Mouse (Mus musculus) heart, adult 9 months (tissue): Measurements from ENCODE around the gene Gemin7.
"Not testable (repeated sequence)": the region's sequence is repeated elsewhere in the genome, so short reads cannot be mapped to it uniquely, and the experiment has no call there.

Source experiments
- DNase-seq, 2 experiments: peaks; one replicate each; pipeline ENCODE4 v3.0.0; 2022; ENCODE audit warnings: low spot score in 2 of 2

Gemin7 gene

DNA sequence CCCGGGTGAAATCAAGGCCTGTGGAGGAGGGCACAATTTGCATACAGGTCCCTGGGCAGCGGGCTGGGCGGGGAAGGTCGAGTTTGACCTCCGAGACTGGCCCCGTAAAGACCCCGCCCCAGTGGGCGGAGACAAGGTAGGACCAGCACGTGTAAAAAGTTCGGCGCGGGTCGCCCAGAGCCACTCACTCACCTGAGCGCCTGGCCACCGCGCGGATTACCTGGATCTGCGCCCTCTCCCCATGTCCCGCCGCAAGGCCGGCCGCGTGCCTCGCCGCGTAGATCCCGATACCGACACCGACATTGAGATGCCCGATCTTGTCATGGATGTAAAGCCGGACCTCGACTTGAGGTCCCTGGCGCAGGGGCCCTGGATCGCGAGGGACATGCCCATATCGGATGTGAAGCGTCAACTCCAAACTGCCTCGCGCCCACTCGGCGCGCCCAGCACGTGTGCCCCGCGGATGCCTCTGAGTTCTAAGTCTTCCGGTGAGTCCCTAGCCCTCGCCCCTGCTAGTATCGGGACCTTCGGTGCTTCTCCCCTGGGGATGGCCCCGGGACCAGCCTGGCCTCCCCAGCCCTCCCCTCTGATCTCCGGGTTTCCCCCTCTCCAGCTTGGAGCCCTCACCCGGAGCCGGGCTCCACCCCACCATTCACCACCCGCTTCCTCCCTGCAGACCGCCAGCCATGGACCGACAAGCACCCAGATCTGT is at the start of gene Gemin7, which contains the start of gene Zfp296:
TSS of gene Gemin7 (minus strand) at position 455 of the 712 bp plus-strand sequence.
TSS of gene Zfp296 (plus strand) at position 147 of the 712 bp plus-strand sequence.
- no peak for DNase-seq

GRCm38 (mm10) chr7:19623433-19623832 is 46.0 kb upstream of the Gemin7 start:
- DNase-seq, result no peak

- no peak for DNase-seq
Observed at GRCm38 (mm10) chr7:19622241-19622640, 44.8 kb upstream of the Gemin7 start.

DNA sequence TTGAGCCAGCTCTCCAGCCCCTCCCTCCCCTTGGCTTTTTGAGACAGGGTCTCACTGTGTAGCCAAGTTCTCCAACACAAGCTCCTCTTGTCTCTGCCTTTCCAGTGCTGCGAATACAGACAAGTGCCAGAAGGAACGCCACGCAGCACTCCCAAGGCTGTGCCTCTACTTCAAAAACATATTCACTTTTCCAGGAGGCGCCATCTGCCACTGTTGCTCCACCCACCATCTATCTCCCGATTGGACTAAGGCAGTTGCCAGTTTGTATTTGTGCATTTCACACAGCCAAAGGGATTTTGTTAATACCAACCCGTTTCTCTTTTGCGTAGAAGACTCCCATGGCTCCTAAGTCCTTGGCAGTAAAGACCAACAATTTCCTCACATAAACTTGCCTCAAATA is 43.4 kb upstream of the Gemin7 start:
- no peak for DNase-seq

GRCm38 (mm10) chr7:19619004-19619801 is 41.8 kb upstream of the Gemin7 start:
- peak; percentile 54 to 72 for DNase-seq

GRCm38 (mm10) chr7:19615036-19615577 is 37.7 kb upstream of the Gemin7 start:
- no peak for DNase-seq

DNA sequence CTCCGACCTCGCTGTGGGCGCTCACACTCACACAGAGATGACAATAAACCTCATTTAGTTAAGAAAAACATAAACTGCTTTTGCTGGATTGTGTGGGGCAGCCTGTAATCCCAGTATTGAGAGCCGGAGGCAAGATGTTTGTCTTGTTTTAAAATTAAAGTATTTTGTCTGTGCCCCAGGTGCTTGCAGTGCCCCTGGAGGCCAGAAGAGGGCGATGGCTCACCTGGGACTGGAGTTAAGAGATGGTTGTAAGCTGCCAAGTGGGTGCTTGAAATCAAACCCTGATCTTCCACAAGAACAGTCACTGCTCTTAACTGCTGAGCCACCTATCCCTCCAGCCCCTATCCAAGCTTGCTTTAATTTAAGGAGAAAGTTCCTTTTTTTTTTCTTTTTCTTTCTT is 33.6 kb upstream of the Gemin7 start:
- no peak for DNase-seq

DNA sequence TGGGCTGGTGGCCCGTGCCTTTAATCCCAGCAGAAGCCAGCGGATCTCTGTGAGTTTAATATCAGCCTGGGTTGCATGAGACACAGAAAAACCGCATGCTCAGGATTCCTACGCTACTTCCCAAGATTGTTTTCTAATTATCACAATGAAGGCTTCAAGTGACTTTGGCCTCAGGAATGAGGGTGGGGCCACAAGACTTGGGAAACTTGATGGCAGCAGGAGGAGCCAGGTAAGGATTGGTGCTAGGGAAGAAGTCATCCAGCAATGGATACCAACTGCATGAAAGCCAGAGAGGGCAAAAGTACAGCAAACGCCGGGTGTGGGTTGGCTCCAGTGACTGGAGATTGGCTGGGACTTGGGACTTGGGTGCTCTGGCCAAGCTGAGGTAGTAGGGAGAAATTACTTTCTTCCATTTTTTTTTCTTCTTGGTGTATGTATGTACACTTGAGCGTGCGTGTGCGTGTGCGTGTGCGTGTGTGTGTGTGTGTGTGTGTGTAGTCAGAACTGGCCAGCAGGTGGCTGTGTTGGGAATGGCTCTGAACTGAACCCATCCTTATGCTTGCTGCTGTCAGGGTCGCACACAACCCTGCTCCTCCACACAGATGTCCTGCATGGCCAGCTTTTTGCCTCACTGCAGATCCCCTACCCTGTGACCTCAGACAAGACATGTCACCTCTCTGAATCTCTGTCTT is 32.4 kb upstream of the Gemin7 start:
- DNase-seq, result no peak

GRCm38 (mm10) chr7:19607291-19607690 is 29.9 kb upstream of the Gemin7 start:
- no peak for DNase-seq

- DNase-seq, result not testable (repeated sequence)
Observed at GRCm38 (mm10) chr7:19604606-19605214, 27.3 kb upstream of the Gemin7 start.

- peak; percentile 95 to 96 for DNase-seq
Observed at GRCm38 (mm10) chr7:19603849-19604605, 26.6 kb upstream of the Gemin7 start, which contains the start of gene Clasrp. Clasrp (minus strand) TSS chr7:19604486.

DNA sequence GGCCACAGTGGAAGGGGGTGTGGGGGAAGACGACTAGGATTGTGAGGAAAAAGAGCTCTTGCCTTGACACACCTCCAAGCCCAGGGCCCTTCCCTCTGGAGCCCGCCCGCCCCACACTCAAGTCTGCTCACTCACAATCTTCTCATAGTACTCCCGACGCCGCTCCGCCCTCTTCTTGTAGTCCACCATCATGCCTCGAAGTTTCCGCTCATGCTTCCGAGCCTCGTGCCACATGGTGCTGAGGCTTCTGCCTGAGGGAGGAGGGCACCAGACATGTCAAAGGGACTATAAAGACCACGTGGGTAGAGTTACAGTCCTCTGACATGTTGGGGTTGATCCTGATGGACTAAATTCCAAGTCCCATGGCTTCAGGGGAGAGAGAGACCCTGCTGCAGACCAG is 25.7 kb upstream of the Gemin7 start:
- no peak for DNase-seq

DNA sequence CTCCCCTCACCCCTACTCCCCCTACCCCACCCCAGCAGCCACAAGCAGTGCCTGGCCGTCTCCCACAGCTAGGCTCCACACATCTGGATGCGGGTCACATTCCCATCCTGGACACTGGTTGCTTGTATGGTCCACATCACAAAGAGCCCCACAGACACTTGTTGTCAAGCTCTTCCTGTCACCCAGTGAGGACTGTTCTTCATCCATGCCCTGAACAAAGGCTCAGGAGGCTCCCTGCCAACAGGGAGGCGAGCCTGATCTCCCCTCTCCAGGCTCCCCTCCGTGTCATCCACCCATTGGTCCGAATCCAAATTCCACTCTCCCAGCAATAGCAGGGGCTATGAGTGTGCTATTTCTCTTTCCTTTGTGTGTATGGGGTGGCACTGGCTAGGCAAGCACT is 23.2 kb upstream of the Gemin7 start:
- no peak for DNase-seq

- no peak for DNase-seq
Observed at GRCm38 (mm10) chr7:19593061-19593730, 15.8 kb upstream of the Gemin7 start.

DNA sequence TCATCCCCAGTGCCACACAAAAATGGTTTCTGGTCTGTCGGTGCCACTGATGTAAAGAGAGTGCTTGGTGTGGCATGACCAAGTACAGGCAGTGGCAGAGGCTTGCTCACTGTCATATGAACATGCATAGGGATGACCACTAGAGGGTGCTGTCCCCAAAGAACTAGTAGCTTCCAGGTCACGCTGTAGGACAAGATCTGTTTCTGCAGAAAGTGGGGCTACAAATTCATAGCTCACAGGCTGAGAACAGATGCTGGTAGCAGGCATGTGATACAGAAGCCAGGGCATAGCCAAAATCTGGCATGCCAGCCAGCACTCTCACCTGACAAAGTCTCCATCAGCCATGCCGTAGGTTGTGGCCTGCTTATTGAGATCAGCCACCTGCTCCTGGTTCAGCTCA is 12.5 kb upstream of the Gemin7 start:
- DNase-seq, result peak; percentile 35 to 56

GRCm38 (mm10) chr7:19589207-19589606 is 11.8 kb upstream of the Gemin7 start:
- DNase-seq, result no peak

- DNase-seq, result no peak
Observed at GRCm38 (mm10) chr7:19586269-19586668, 8.9 kb upstream of the Gemin7 start.

DNA sequence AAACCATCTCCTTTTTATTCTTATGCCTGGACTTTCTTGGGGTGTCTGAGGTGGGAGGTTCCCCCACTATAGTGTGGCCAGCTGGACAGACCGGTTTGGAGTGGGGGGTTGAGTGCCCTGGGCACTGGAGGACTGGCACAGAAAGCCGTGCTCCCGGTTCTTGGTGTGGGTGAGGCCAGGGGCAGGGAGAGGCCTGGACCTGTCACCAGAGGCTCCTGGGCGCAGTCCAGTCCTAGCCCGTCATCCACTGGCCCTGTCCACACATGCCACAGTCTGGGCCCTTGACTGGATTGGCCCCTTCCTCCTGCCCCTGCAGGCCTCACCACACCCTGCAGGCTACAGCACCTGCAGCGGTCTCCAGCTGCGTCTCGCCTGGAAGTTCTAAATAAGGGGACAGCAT is 3.2 kb upstream of the Gemin7 start:
- no peak for DNase-seq

GRCm38 (mm10) chr7:19579751-19580150 is 2.4 kb upstream of the Gemin7 start:
- DNase-seq, result no peak

DNA sequence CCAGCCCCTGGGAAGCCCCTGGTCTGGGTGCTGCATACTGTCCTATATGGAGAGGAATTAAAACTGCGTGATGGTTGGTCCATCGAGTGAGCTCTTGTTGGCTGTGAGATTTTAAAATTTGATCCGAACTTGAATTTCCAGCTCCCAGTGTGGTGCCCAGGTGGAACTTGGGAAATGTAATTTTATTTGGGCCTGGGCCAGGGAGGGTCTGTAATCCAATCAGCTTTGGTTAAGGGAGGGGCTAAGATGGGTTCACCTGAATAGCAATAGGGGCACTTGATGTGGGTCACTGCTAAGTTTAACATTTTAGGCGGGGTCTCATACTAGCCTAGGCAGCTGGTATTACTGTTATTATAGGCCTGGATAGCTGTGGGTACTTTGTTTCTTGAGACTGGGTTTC is 1.0 kb upstream of the Gemin7 start:
- DNase-seq, result no peak
